Mouse (Mus musculus) CD4-positive naive resting alpha-beta T cell, adult 57 days (primary cell): ENCODE measurements around the gene Olfr1247. TPM values are rescaled to one million over a fixed set of nuclear protein-coding genes. Genes with fewer than 3 reads are reported as not detected.

Source experiments
- total RNA-seq: library from RNA; stranded (reverse); gene quantifications from one replicate; pipeline ENCODE4 v1.2.4, GENCODE M21; 2023

The Olfr1247 gene
- not detected for total RNA-seq

GRCm38 (mm10) chr2:89614030-89614429 lies at the start of gene Olfr1247:
Olfr1247 (minus strand) TSS chr2:89614130.

GRCm38 (mm10) chr2:89661367-89661766 lies 47.4 kb upstream of the Olfr1247 start, which contains the start of gene Olfr1250:
Olfr1250 (minus strand) TSS chr2:89661467.

GRCm38 (mm10) chr2:89634883-89635282 lies 21.0 kb upstream of the Olfr1247 start, which contains the start of gene Olfr1249:
Olfr1249 (minus strand) TSS chr2:89634983.

GRCm38 (mm10) chr2:89618145-89618544 lies 4.2 kb upstream of the Olfr1247 start, which contains the start of gene Olfr1248:
Olfr1248 (minus strand) TSS chr2:89618245.

GRCm38 (mm10) chr2:89593057-89593456 lies 20.9 kb downstream of the Olfr1247 start, which contains the start of gene Olfr1246:
Olfr1246 (minus strand) TSS chr2:89593157.

GRCm38 (mm10) chr2:89578347-89578746 lies 35.6 kb downstream of the Olfr1247 start, which contains the start of gene Olfr1245:
Olfr1245 (minus strand) TSS chr2:89578447.

Other genes with a start within 250 kb of the Olfr1247 start
- not detected for gene Olfr1234, start 249.3 kb downstream of the Olfr1247 start, total RNA-seq
- not detected for gene Olfr1238, start 204.5 kb downstream of the Olfr1247 start, total RNA-seq
- gene Olfr1239, start 193.7 kb downstream of the Olfr1247 start, total RNA-seq: not detected
- not detected for gene Olfr1240, start 171.1 kb downstream of the Olfr1247 start, total RNA-seq
- not detected for gene Olfr1241, start 127.0 kb downstream of the Olfr1247 start, total RNA-seq
- gene Olfr1242, start 115.8 kb downstream of the Olfr1247 start, total RNA-seq: not detected
- gene Olfr1243, start 82.6 kb downstream of the Olfr1247 start, total RNA-seq: not detected
- gene Olfr1245, start 35.7 kb downstream of the Olfr1247 start, total RNA-seq: not detected
- gene Olfr1246, start 21.0 kb downstream of the Olfr1247 start, total RNA-seq: not detected
- not detected for gene Olfr1248, start 4.1 kb upstream of the Olfr1247 start, total RNA-seq
- gene Olfr1249, start 20.9 kb upstream of the Olfr1247 start, total RNA-seq: not detected
- not detected for gene Olfr1250, start 47.3 kb upstream of the Olfr1247 start, total RNA-seq
- gene Olfr1251, start 57.8 kb upstream of the Olfr1247 start, total RNA-seq: not detected
- not detected for gene Olfr1252, start 110.9 kb upstream of the Olfr1247 start, total RNA-seq
- not detected for gene Olfr1253, start 143.0 kb upstream of the Olfr1247 start, total RNA-seq
- gene Olfr1254, start 179.5 kb upstream of the Olfr1247 start, total RNA-seq: not detected
- gene Olfr1255, start 197.9 kb upstream of the Olfr1247 start, total RNA-seq: not detected
- not detected for gene Olfr1256, start 227.4 kb upstream of the Olfr1247 start, total RNA-seq
- not detected for gene Olfr48, start 234.1 kb upstream of the Olfr1247 start, total RNA-seq